Mouse (Mus musculus): ENCODE results near the gene Cd40. TPM values are rescaled to one million over a fixed set of nuclear protein-coding genes. Genes with fewer than 3 reads are reported as not detected.
A peak's percentile ranks its signal among the peaks of the same experiment; 100 is the strongest.

The Cd40 gene
- 7.2 and 8.3 TPM in 2 replicates for polyA plus RNA-seq (2015; fragmentation: Nextera tagmentation; extraction: Ambion mirVana)

DNA sequence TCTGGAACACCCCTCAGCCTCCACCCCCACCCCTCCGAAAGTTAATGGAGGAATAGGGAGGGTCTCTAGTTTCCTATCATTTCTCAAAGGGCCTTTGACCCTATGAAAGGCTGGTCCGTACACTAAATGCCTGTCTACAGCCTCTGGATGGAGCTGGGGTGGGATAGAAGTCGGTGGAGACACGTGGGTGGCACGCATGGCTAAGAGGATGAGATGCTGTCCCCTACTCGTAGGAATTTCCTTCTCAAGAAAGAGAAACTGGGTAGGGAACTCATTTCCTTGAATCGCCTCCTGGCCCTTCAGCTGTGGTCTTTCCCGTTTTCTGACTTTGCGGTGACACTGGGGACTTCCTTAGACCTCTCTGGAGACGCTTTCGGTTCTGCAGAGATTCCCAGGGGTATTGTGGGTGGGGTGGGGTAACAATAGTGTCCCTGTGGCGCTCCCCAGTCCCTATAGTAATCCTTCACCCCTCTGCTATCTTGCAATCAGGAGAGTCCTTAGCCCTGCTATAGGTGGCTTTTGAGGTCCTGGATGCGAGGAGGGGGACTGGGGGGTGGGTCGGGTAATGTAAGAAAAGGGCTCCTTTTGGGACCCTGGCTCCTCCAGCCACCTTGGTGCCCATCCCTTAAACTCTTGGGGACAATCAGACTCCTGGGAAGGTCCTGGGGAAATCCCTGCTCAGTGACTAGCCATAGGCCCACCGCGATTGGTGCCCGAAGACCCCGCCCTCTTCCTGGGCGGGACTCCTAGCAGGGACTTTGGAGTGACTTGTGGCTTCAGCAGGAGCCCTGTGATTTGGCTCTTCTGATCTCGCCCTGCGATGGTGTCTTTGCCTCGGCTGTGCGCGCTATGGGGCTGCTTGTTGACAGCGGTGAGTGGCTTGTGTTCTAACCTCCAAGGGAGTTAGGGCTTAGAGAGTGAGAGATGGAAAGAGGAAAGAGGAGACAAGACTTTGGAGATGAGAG lies at the start of gene Cd40:
Gene Cd40, plus strand, starts transcription at position 740 of the 965 bp plus-strand sequence.
- Histone ChIP-seq H3K27me3 (peaks cover 14% of the 10 kb centered on the region), H3K9ac (0 out of 2 replicates have a peak within 1 kb of the TSS, but pooled peaks have one; percentile 26), H3K27ac (replicated peaks) (0 out of 2 replicates have a peak within 1 kb of the TSS, but pooled peaks have one; percentile 18), H3K9me3 (no peaks in the 10 kb centered on the region), H3K4me1 (replicated peaks) (peaks cover 13% of the 10 kb centered on the region; the same call in 1 of the 2 replicates), H3K4me2 (peak within 1 kb of the TSS; percentile 39), H3K36me3 (no peaks in the 10 kb centered on the region), H3K4me3 (peak within 1 kb of the TSS; percentile 20)
- WGBS, result 14% methylated on average over 25 of the region's 25 CpGs
- ATAC-seq (ENCODE audit: low read depth), result 0 out of 2 replicates have a peak, but pooled peaks have one; percentile 50

DNA sequence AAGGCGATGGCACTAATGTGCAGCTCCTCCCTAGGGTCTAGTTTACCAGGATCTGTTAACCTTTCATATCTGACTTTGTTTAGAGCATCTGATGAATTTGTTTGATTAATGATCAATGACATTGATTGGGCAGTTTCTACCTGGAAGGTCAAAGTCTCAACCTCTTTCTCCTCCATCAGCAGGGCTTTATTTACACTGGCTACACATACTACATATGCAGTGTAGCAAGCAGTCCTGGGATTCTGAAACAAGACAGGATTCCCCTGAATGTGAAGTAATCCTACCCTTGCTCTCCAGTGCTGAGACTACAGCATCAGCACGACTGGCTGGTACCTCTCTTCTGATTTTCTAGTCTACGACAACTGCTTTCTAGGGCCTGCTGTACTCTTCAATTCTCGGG lies 48.6 kb upstream of the Cd40 start:
- Histone ChIP-seq H3K36me3 (peaks cover 100% of the 10 kb centered on the region), H3K27ac (replicated peaks) (no peak overlapping the region), H3K4me1 (replicated peaks) (no peaks in the 10 kb centered on the region), H3K9me3 (no peaks in the 10 kb centered on the region), H3K9ac (no peak overlapping the region), H3K4me2 (no peak overlapping the region), H3K4me3 (no peak overlapping the region), H3K27me3 (no peaks in the 10 kb centered on the region)
- 93% methylated on average over 4 of the region's 4 CpGs for WGBS
- ATAC-seq (ENCODE audit: low read depth), result no peak

DNA sequence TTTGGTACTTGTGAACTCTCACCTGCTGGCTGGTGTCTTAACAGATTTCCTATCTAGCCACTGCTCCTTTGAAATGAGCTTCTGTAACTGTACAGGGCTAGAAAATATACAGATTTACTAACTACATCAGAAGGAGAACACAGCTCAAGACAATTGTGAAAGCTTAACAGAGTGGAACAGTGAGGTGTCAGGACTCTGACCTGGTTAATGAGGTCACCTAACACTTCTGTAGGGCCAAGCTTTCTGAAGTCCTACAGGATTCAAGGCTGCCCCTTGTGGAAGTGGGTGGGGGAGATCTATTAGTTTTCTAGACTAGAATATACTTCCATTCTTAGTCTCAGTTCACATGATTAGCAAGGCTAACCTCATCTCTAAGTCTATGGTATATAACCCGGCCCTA lies 47.4 kb upstream of the Cd40 start:
- H3K4me2 ChIP-seq, result no peak overlapping the region
- no peaks in the 10 kb centered on the region for H3K9me3 ChIP-seq
- 95% methylated on average over 1 of the region's 1 CpGs for WGBS
- H3K4me1 ChIP-seq (replicated peaks), result no peaks in the 10 kb centered on the region
- no peak overlapping the region for H3K27ac ChIP-seq (replicated peaks)
- ATAC-seq (ENCODE audit: low read depth), result no peak
- H3K27me3 ChIP-seq, result no peaks in the 10 kb centered on the region
- peaks cover 100% of the 10 kb centered on the region for H3K36me3 ChIP-seq
- H3K4me3 ChIP-seq, result no peak overlapping the region
- no peak overlapping the region for H3K9ac ChIP-seq

DNA sequence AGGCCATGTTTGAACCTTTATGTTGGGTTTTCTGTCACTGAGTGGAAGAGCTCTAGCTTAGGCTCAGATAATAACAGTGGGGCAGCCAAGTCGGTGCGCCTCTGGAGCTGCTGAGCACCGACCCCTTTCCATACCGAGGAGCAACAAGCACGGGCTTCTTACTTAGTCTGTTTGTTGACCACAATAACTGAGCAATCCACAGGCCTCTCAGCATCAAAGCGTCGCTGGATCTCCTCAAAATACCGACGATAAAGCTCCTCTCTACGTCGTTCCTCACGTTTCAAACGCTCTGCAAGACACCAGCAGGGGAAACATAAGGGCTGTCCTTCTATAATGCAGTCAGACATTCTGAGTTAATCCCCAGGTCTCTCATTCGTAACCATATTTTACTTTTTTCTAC lies 46.3 kb upstream of the Cd40 start:
- Histone ChIP-seq H3K9me3 (no peaks in the 10 kb centered on the region), H3K27me3 (no peaks in the 10 kb centered on the region), H3K4me1 (replicated peaks) (no peaks in the 10 kb centered on the region), H3K9ac (no peak overlapping the region), H3K27ac (replicated peaks) (no peak overlapping the region), H3K36me3 (peaks cover 89% of the 10 kb centered on the region), H3K4me3 (no peak overlapping the region), H3K4me2 (no peak overlapping the region)
- no peak for ATAC-seq (ENCODE audit: low read depth)
- WGBS, result 96% methylated on average over 14 of the region's 14 CpGs

DNA sequence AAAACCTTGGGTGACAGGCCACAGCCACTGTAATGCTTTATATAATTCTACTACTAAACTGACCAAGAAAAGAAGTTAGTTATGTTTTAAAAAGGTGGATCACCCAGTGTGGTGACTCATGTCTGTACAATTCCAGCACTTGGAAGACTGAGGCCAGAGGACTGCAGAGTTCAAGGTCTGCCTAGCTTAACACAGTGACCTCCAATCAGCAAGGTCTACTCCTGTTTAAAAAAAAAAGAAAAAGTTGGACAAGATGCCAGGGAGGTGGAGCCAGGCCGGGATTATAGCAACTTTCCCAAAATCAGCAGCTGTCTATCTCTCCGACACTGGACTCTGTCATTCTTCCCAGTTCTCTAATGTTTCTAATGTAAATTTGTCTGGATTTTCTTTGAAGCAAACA lies 45.8 kb upstream of the Cd40 start:
- no peak overlapping the region for H3K27ac ChIP-seq (replicated peaks)

DNA sequence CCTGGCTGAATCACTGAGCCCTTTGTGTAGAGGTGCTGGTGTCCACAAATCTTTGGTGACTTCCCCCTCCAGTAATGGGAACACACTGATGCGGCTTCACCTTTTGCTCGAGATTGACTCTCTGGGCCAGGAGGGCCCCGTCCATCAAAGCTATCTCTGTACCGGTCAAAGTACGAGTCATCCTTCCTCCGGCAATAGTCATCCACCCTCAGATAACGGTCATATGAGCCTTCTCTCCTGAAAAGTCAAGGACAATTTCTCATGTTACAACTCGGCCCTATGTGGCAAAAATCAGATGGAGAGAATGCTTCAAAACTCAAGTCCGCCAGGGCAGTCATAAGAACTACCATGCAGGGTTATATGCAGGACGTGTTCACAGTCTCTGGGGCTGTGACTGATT lies 45.1 kb upstream of the Cd40 start:
- H3K4me2 ChIP-seq, result no peak overlapping the region
- no peak for ATAC-seq (ENCODE audit: low read depth)
- no peak overlapping the region for H3K27ac ChIP-seq (replicated peaks)
- H3K36me3 ChIP-seq, result peaks cover 77% of the 10 kb centered on the region
- no peak overlapping the region for H3K9ac ChIP-seq
- no peaks in the 10 kb centered on the region for H3K9me3 ChIP-seq
- WGBS, result 89% methylated on average over 10 of the region's 10 CpGs
- H3K4me3 ChIP-seq, result no peak overlapping the region
- H3K27me3 ChIP-seq, result no peaks in the 10 kb centered on the region
- H3K4me1 ChIP-seq (replicated peaks), result no peaks in the 10 kb centered on the region

More for the DNA sequence above, 45.8 kb upstream of the Cd40 start:
- ATAC-seq (ENCODE audit: low read depth), result no peak
- WGBS, result 95% methylated on average over 2 of the region's 2 CpGs
- no peaks in the 10 kb centered on the region for H3K9me3 ChIP-seq
- H3K9ac ChIP-seq, result no peak overlapping the region
- no peak overlapping the region for H3K4me2 ChIP-seq
- H3K4me1 ChIP-seq (replicated peaks), result no peaks in the 10 kb centered on the region
- H3K36me3 ChIP-seq, result peaks cover 84% of the 10 kb centered on the region
- H3K4me3 ChIP-seq, result no peak overlapping the region
- H3K27me3 ChIP-seq, result no peaks in the 10 kb centered on the region

DNA sequence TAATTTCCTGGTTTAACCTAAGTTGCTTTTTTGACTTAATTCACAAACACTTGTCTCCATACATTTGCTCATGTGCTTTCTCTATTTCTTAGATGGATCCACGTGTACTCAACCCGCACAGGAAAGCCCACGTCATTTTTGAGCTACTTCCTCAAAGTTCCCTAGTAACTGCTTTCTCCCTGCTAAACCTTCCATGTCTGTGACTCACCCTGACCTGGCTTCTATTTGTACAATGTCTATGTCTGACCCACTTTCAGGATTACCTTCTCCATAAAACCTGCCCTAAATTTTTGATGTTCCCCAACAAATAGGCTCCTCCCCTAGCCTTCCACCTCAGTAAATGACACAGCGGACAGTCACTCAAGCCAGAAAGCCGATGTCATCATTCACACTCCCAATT lies 40.5 kb upstream of the Cd40 start:
- H3K9me3 ChIP-seq, result no peaks in the 10 kb centered on the region
- no peak overlapping the region for H3K4me2 ChIP-seq
- H3K36me3 ChIP-seq, result peaks cover 56% of the 10 kb centered on the region
- H3K4me1 ChIP-seq (replicated peaks), result peaks cover 3% of the 10 kb centered on the region; the same call in 1 of the 2 replicates
- WGBS, result 96% methylated on average over 5 of the region's 5 CpGs
- H3K27me3 ChIP-seq, result no peaks in the 10 kb centered on the region
- no peak overlapping the region for H3K27ac ChIP-seq (replicated peaks)
- H3K4me3 ChIP-seq, result no peak overlapping the region
- no peak overlapping the region for H3K9ac ChIP-seq
- no peak for ATAC-seq (ENCODE audit: low read depth)

DNA sequence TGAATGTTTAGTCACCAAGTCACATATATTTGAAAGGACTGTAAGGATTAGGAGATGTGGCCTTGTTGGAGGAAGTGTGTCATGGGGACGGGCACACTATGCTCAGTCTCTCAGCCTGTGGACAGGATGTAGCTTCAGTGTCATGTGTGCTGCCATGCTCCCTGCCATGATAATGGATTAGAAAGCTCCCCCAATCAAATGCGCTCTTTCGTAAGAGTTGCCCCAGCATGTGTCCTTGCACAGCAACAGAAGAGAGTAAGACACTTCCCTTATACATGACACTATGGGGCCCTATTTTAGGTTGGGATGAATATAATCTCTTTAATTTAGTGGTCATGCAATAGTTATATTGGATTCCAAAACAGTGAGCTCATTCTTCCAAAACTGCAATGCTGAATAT lies 34.9 kb upstream of the Cd40 start:
- Histone ChIP-seq H3K27ac (replicated peaks) (no peak overlapping the region), H3K27me3 (no peaks in the 10 kb centered on the region), H3K4me3 (no peak overlapping the region), H3K4me1 (replicated peaks) (peaks cover 9% of the 10 kb centered on the region; the same call in 1 of the 2 replicates), H3K9me3 (no peaks in the 10 kb centered on the region), H3K36me3 (peaks cover 47% of the 10 kb centered on the region), H3K9ac (no peak overlapping the region), H3K4me2 (no peak overlapping the region)
- 77% methylated on average over 3 of the region's 3 CpGs for WGBS
- no peak for ATAC-seq (ENCODE audit: low read depth)

DNA sequence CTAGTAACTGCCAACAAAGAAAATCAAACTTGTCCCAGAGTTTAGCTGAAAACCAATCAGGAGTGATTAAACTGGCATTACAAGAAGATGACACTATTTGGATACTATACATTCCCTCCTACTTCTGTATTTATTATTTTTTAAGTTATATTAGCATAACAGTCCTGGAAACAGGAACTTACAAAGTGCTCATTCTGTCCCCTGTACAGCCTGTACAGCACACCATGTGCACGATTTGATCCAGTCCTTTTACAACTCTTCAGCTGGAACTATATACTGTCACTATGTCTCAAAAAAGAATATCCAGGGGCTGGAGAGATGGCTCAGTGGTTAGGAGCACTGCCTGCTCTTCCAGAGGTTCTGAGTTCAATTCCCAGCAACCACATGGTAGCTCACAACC lies 28.3 kb upstream of the Cd40 start:
- H3K36me3 ChIP-seq, result peaks cover 9% of the 10 kb centered on the region
- H3K4me2 ChIP-seq, result no peak overlapping the region
- H3K27ac ChIP-seq (replicated peaks), result no peak overlapping the region
- peaks cover 21% of the 10 kb centered on the region for H3K4me1 ChIP-seq (replicated peaks)
- H3K9me3 ChIP-seq, result no peaks in the 10 kb centered on the region
- H3K27me3 ChIP-seq, result no peaks in the 10 kb centered on the region
- H3K9ac ChIP-seq, result no peak overlapping the region
- ATAC-seq (ENCODE audit: low read depth), result no peak
- WGBS, result 73% methylated on average over 1 of the region's 1 CpGs
- H3K4me3 ChIP-seq, result no peak overlapping the region

DNA sequence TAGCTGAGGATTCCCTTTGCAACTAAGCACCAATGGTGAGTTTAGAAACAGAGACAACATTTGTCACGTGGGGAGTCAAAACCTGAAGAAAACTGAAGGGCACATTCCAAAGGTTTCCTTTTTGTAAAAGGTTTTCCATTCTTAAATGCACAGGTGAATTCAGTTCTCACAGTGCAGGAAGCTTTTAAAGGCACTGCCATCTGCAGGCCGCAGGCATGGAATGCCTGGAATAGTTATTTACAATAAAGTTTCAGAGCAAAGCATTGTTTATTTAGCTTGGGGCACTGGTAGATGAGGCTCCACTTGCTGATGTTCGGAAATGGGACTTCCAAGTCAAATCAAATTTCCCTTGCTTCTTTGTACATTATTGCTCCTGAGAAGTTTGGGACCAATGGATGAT lies 22.9 kb upstream of the Cd40 start:
- no peaks in the 10 kb centered on the region for H3K27me3 ChIP-seq
- H3K4me3 ChIP-seq, result peak overlapping the region; percentile 97
- peak overlapping the region; percentile 95 for H3K4me2 ChIP-seq
- 0 out of 2 replicates have a peak overlapping the region, but pooled peaks have one; percentile 98 for H3K9ac ChIP-seq
- no peaks in the 10 kb centered on the region for H3K36me3 ChIP-seq
- ATAC-seq (ENCODE audit: low read depth), result no peak
- H3K4me1 ChIP-seq (replicated peaks), result peaks cover 36% of the 10 kb centered on the region
- WGBS, result 48% methylated on average over 3 of the region's 3 CpGs
- no peak overlapping the region for H3K27ac ChIP-seq (replicated peaks)
- no peaks in the 10 kb centered on the region for H3K9me3 ChIP-seq

DNA sequence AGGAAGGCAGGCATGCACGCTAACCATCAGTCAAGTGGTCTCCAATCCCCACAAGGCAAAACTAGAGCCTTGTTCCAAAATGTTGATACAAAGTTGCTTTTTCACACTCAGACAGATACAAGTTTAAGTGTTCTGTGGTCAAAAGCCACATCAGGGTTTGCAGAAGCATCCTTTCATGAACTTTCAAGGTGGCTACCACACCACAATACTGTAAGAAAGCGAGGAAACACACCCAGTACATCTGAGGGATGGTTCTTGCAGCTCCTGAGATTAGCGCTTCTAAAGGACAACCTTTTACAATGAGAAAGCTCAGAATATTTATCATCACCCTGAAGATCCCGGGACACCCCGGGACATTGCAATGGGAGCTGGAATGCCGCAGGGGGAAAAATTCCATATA lies 22.1 kb upstream of the Cd40 start:
- Histone ChIP-seq H3K27me3 (no peaks in the 10 kb centered on the region), H3K27ac (replicated peaks) (0 out of 2 replicates have a peak overlapping the region, but pooled peaks have one; percentile 93), H3K4me3 (peak overlapping the region; percentile 97), H3K9me3 (no peaks in the 10 kb centered on the region), H3K4me2 (peak overlapping the region; percentile 95), H3K9ac (peak overlapping the region; percentile 98), H3K36me3 (no peaks in the 10 kb centered on the region), H3K4me1 (replicated peaks) (peaks cover 36% of the 10 kb centered on the region)
- no peak for ATAC-seq (ENCODE audit: low read depth)
- 35% methylated on average over 6 of the region's 6 CpGs for WGBS

All from neural tube, embryonic 13.5 days (tissue).